Mouse (Mus musculus) stomach, embryonic 14.5 days (tissue): ENCODE results near the gene Sparcl1. TPM values are rescaled to one million over a fixed set of nuclear protein-coding genes. Genes with fewer than 3 reads are reported as not detected.

Source experiments
- ATAC-seq: fragments of 200-750 bp; cut with Nextera tagmentation; 2 replicates; pipeline ENCODE4 v1.8.0; 2017; ENCODE audit warnings: low read depth, moderate TSS enrichment; ENCODE audit not compliant: insufficient number of reproducible peaks, insufficient read depth, low FRiP score
- H3K27ac ChIP-seq: fragments of 300-500 bp; sonication (generic); 2 replicates; pipeline ENCODE4 v1.5.1; 2014; ENCODE audit warnings: mild to moderate bottlenecking, low read length, moderate library complexity, mixed read lengths
- H3K27me3 ChIP-seq: fragments of 300-500 bp; sonication (generic); 2 replicates; pipeline ENCODE4 v1.6.1; 2014; ENCODE audit warnings: low read length, control low read depth, mixed read lengths; ENCODE audit not compliant: control insufficient read depth, insufficient read depth
- H3K36me3 ChIP-seq: fragments of 300-500 bp; sonication (generic); 2 replicates; pipeline ENCODE4 v1.6.1; 2014; ENCODE audit warnings: mild to moderate bottlenecking, control low read depth, low read length, moderate library complexity, mixed read lengths; ENCODE audit not compliant: control insufficient read depth, insufficient read depth
- H3K4me1 ChIP-seq: fragments of 300-500 bp; sonication (generic); 2 replicates; pipeline ENCODE4 v1.6.1; 2014; ENCODE audit warnings: low read length, control low read depth, mixed read lengths; ENCODE audit not compliant: control insufficient read depth, insufficient read depth
- H3K4me2 ChIP-seq: fragments of 300-500 bp; sonication (generic); replicated peaks from 2 replicates; pipeline ENCODE4 v1.6.1; 2014; ENCODE audit warnings: low read depth, low read length, control low read depth
- H3K4me3 ChIP-seq: fragments of 300-500 bp; sonication (generic); 2 replicates; pipeline ENCODE4 v1.5.1; 2014; ENCODE audit warnings: low read depth, low read length, control low read depth
- H3K9ac ChIP-seq: fragments of 300-500 bp; sonication (generic); replicated peaks from 2 replicates; pipeline ENCODE4 v1.6.1; 2014; ENCODE audit warnings: low read depth, mild to moderate bottlenecking, control low read depth, low read length, moderate library complexity, mixed read lengths
- H3K9me3 ChIP-seq: fragments of 300-500 bp; sonication (generic); 2 replicates; pipeline ENCODE4 v1.6.1; 2016; ENCODE audit warnings: low read depth, low read length, control low read depth; ENCODE audit not compliant: control insufficient read depth
- WGBS: fragments of 180-500 bp; shearing (Covaris S2); extraction: QIAGEN DNeasy Blood & Tissue Kit; methylation state at CpG from one replicate; pipeline ENCODE4 v1.1.7; 2014; 5-methylcytosine and 5-hydroxymethylcytosine counted together
- polyA plus RNA-seq: library from polyadenylated mRNA; unstranded; fragments of >200 nt; fragmentation: Nextera tagmentation; extraction: Ambion mirVana; gene quantifications from 2 replicates; pipeline ENCODE4 v1.2.1, GENCODE M21; 2014

The Sparcl1 gene
- polyA plus RNA-seq, 1 experiment from 2014 or later, result 300 TPM

DNA sequence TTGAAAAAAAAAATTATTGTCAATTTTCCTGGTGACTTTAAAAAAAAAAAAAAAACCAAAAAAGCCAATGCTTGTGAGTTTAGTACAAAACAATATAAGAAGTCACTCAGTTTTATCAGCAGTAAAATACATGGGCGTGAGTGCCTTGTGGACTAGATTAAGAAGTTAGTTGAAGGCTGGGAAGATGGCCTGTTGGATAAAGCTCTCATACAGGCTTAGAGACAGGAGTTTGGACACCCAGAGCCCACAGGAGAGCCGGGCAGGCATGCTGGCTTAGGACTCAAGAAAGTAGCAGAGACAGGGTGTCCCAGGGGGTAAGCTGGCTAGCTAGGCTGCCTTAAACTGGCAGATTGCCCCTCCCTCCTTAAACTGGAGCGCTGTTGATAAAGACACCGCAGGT, 58.6 kb downstream of the Sparcl1 start:
- 94% methylated on average over 4 of the region's 4 CpGs for WGBS
- Histone ChIP-seq H3K4me3 (no peak overlapping the region), H3K36me3 (peaks cover 9% of the 10 kb centered on the region; the same call in 1 of the 2 replicates), H3K27me3 (no peaks in the 10 kb centered on the region), H3K4me1 (no peaks in the 10 kb centered on the region), H3K9ac (no peak overlapping the region), H3K4me2 (no peak overlapping the region), H3K9me3 (no peaks in the 10 kb centered on the region), H3K27ac (no peak overlapping the region)
- no peak for ATAC-seq

- Histone ChIP-seq H3K4me3 (no peak overlapping the region), H3K27me3 (no peaks in the 10 kb centered on the region), H3K27ac (no peak overlapping the region), H3K9me3 (no peaks in the 10 kb centered on the region), H3K4me1 (peaks cover 4% of the 10 kb centered on the region; the same call in 1 of the 2 replicates), H3K4me2 (no peak overlapping the region), H3K9ac (no peak overlapping the region), H3K36me3 (peaks cover 9% of the 10 kb centered on the region; the same call in 1 of the 2 replicates)
- ATAC-seq, result no peak
- 56% methylated on average over 8 of the region's 8 CpGs for WGBS
Observed at GRCm38 (mm10) chr5:104052956-104053355, 60.6 kb downstream of the Sparcl1 start.

DNA sequence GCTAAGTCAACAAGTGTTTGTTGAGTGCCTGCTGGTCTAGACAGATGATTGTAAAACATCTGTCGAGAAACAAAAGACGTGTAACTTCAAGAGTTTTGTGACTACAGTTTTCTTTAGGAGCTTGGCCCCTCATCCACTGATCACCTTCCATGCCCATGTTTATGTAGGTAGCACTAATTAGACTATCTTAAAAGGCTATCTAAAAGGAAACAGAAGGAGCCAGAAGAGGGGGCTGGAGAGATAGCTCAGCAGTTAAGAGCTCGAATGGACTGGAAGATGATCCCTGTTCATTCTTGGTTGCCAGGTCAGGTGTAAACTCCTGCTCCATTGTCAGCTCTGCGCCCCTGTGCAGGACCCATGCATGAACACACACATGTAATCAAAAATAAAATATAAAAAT, 65.4 kb downstream of the Sparcl1 start:
- peak overlapping the region; percentile 70 for H3K4me2 ChIP-seq
- H3K27ac ChIP-seq, result no peak overlapping the region
- no peaks in the 10 kb centered on the region for H3K27me3 ChIP-seq
- peak overlapping the region; percentile 81; the same call in 1 of the 2 replicates for H3K4me3 ChIP-seq
- ATAC-seq, result no peak
- 37% methylated on average over 4 of the region's 4 CpGs for WGBS
- no peak overlapping the region for H3K9ac ChIP-seq
- H3K9me3 ChIP-seq, result no peaks in the 10 kb centered on the region
- H3K36me3 ChIP-seq, result peaks cover 9% of the 10 kb centered on the region; the same call in 1 of the 2 replicates
- peaks cover 14% of the 10 kb centered on the region; the same call in 1 of the 2 replicates for H3K4me1 ChIP-seq

DNA sequence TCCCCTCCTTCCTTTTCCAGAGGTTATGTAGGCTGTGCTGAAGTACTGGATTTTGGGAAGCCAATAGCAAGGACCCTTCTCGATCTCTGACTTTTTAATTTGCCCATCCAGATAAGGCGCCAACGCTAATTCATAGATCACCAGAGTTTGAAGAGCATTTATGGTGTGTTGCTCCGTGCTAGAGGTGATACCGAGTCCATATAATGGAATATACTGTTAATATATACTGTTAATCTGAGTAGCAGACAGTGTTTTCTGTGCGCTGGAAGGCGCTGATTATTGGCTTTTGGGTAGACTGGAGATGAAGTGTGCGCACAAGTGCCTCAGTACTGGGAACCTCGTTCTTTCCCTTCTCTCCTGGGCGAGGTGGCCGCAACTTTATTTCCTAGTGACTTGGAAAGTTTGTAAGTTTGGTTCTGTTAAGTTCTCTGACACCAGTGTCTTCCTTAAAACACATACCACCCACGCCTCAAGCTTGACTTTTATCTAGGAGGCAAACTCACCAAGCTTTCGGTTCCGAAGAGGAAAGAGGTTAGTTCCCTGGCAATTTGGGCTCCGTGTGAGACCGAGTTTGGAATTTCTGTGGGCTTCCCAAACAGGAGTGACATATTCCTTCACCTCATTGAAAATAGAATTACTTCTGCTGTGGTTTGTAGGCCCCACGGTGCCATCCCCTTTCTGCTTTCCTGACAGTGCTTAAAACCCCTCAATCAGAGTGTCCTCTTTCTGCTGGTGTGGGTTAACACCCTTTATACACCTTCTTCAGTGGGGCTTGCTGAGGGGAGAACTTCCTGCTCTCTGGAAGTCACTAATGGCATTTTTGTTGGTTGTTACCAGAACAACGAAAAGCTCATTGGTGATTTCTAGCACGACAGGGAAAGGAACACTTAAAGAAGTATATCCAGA, 66.1 kb downstream of the Sparcl1 start:
- peak overlapping the region; percentile 70 for H3K4me2 ChIP-seq
- peak overlapping the region; percentile 83 for H3K9ac ChIP-seq
- peak overlapping the region; percentile 81 for H3K4me3 ChIP-seq
- H3K27ac ChIP-seq, result peak overlapping the region; percentile 84; the same call in 1 of the 2 replicates
- H3K27me3 ChIP-seq, result no peaks in the 10 kb centered on the region
- ATAC-seq, result no peak
- 5% methylated on average over 19 of the region's 19 CpGs for WGBS
- H3K36me3 ChIP-seq, result peaks cover 9% of the 10 kb centered on the region; the same call in 1 of the 2 replicates
- H3K4me1 ChIP-seq, result peaks cover 14% of the 10 kb centered on the region; the same call in 1 of the 2 replicates
- H3K9me3 ChIP-seq, result no peaks in the 10 kb centered on the region

- 5% methylated on average over 90 of the region's 90 CpGs for WGBS
- Histone ChIP-seq H3K4me1 (peaks cover 14% of the 10 kb centered on the region; the same call in 1 of the 2 replicates), H3K9me3 (no peaks in the 10 kb centered on the region), H3K27me3 (no peaks in the 10 kb centered on the region), H3K27ac (peak within 1 kb of the TSS; percentile 84), H3K9ac (peak within 1 kb of the TSS; percentile 83), H3K4me2 (peak within 1 kb of the TSS; percentile 70), H3K4me3 (peak within 1 kb of the TSS; percentile 81), H3K36me3 (peaks cover 4% of the 10 kb centered on the region; the same call in 1 of the 2 replicates)
- ATAC-seq, result peak; percentile 99
Observed at GRCm38 (mm10) chr5:104046256-104047199, 67.0 kb downstream of the Sparcl1 start, which contains the start of gene Nudt9. Gene Nudt9, plus strand, starts transcription at chr5:104046306.

GRCm38 (mm10) chr5:104043704-104044103, 69.8 kb downstream of the Sparcl1 start:
- Histone ChIP-seq H3K27me3 (no peaks in the 10 kb centered on the region), H3K4me3 (no peak overlapping the region), H3K4me1 (peaks cover 14% of the 10 kb centered on the region; the same call in 1 of the 2 replicates), H3K36me3 (no peaks in the 10 kb centered on the region), H3K27ac (no peak overlapping the region), H3K4me2 (no peak overlapping the region), H3K9me3 (no peaks in the 10 kb centered on the region), H3K9ac (no peak overlapping the region)
- no peak for ATAC-seq
- 34% methylated on average over 2 of the region's 2 CpGs for WGBS

DNA sequence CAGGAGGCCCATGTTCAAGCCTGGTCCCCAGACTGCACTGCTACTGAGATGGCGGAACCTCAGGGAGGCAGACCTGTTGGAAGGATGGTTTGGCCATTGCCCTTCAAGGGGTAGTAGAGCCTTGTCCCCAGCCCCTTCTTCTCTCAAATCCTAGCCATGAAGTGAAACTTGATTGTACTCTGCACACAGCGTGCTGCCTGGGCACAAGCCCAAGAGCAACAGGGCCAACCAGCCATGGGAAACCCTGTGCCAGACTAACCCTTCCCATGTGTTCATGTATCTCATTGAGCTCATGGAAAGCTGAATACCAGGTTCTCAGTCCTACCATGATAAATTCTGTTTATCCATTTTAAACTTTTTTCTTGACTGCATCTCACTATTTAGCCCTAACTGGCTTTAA, 70.6 kb downstream of the Sparcl1 start:
- ATAC-seq, result no peak
- no peak overlapping the region for H3K4me3 ChIP-seq
- WGBS, result 86% methylated on average over 2 of the region's 2 CpGs
- H3K27ac ChIP-seq, result no peak overlapping the region
- no peak overlapping the region for H3K4me2 ChIP-seq
- no peaks in the 10 kb centered on the region for H3K27me3 ChIP-seq
- no peaks in the 10 kb centered on the region for H3K9me3 ChIP-seq
- H3K36me3 ChIP-seq, result no peaks in the 10 kb centered on the region
- no peak overlapping the region for H3K9ac ChIP-seq
- peaks cover 9% of the 10 kb centered on the region; the same call in 1 of the 2 replicates for H3K4me1 ChIP-seq
